Mouse (Mus musculus) ES-E14 (cell line): Measurements from ENCODE around the gene Lrmp.

Experiments used
- HCFC1 ChIP-seq: IDR thresholded peaks from 2 replicates; pipeline ENCODE4 v1.6.1; 2012; ENCODE audit warnings: low read length, inconsistent platforms, borderline replicate concordance; ENCODE audit not compliant: insufficient read depth
- MAFK ChIP-seq: IDR thresholded peaks from 2 replicates; pipeline ENCODE4 v1.6.1; 2014; ENCODE audit warnings: mild to moderate bottlenecking, low read depth, low read length, inconsistent platforms; ENCODE audit not compliant: insufficient read depth
- ZNF384 ChIP-seq: IDR thresholded peaks from 2 replicates; pipeline ENCODE4 v1.6.1; 2012; ENCODE audit warnings: low read depth, low read length, inconsistent platforms

- TF ChIP-seq HCFC1 (no peak), MAFK (no peak), ZNF384 (no peak)
Observed at GRCm38 (mm10) chr6:145202432-145203125, 87.1 kb downstream of the Lrmp start.
